Mouse (Mus musculus) kidney, embryonic 16.5 days (tissue): ENCODE data around the gene Ssbp3. TPM values are rescaled to one million over a fixed set of nuclear protein-coding genes. Genes with fewer than 3 reads are reported as not detected.
A peak's percentile ranks its signal among the peaks of the same experiment; 100 is the strongest.

Source experiments
- ATAC-seq: fragments of 200-750 bp; cut with Nextera tagmentation; 2 replicates; pipeline ENCODE4 v1.8.0; 2017; ENCODE audit warnings: moderate TSS enrichment; ENCODE audit not compliant: low FRiP score, low TSS enrichment
- H3K27ac ChIP-seq: fragments of 300-500 bp; sonication (generic); 2 replicates; pipeline ENCODE4 v1.5.1; 2014; ENCODE audit warnings: low read length
- H3K27me3 ChIP-seq: fragments of 300-500 bp; sonication (generic); 2 replicates; pipeline ENCODE4 v1.6.1; 2014; ENCODE audit warnings: low read length, control low read depth, mixed read lengths; ENCODE audit not compliant: insufficient read depth
- H3K36me3 ChIP-seq: fragments of 300-500 bp; sonication (generic); 2 replicates; pipeline ENCODE4 v1.6.1; 2014; ENCODE audit warnings: low read length, control low read depth, mixed read lengths; ENCODE audit not compliant: insufficient read depth
- H3K4me1 ChIP-seq: fragments of 300-500 bp; sonication (generic); 2 replicates; pipeline ENCODE4 v1.6.1; 2014; ENCODE audit warnings: low read length, control low read depth, mixed read lengths; ENCODE audit not compliant: insufficient read depth
- H3K4me2 ChIP-seq: fragments of 300-500 bp; sonication (generic); replicated peaks from 2 replicates; pipeline ENCODE4 v1.6.1; 2014; ENCODE audit warnings: low read depth, low read length
- H3K4me3 ChIP-seq: fragments of 300-500 bp; sonication (generic); 2 replicates; pipeline ENCODE4 v1.5.1; 2014; ENCODE audit warnings: mild to moderate bottlenecking, low read length
- H3K9ac ChIP-seq: fragments of 300-500 bp; sonication (generic); replicated peaks from 2 replicates; pipeline ENCODE4 v1.6.1; 2014; ENCODE audit warnings: low read length
- H3K9me3 ChIP-seq: fragments of 300-500 bp; sonication (generic); 2 replicates; pipeline ENCODE4 v1.6.1; 2016; ENCODE audit warnings: low read length, control low read depth
- WGBS: fragments of 180-500 bp; shearing (Covaris S2); extraction: QIAGEN DNeasy Blood & Tissue Kit; methylation state at CpG from one replicate; pipeline ENCODE4 v1.1.7; 2014; 5-methylcytosine and 5-hydroxymethylcytosine counted together
- polyA plus RNA-seq: library from polyadenylated mRNA; unstranded; fragments of >200 nt; fragmentation: Nextera tagmentation; extraction: Ambion mirVana; gene quantifications from 2 replicates; pipeline ENCODE4 v1.2.1, GENCODE M21; 2015

Gene Ssbp3
- polyA plus RNA-seq, 1 experiment from 2014 or later = 79.4 TPM

- Histone ChIP-seq H3K4me2 (no peak overlapping the region), H3K27me3 (no peaks in the 10 kb centered on the region), H3K9me3 (peaks cover 3% of the 10 kb centered on the region; the same call in 1 of the 2 replicates), H3K27ac (no peak overlapping the region), H3K4me3 (no peak overlapping the region), H3K9ac (0 out of 2 replicates have a peak overlapping the region, but pooled peaks have one; percentile 1), H3K4me1 (peaks cover 23% of the 10 kb centered on the region), H3K36me3 (peaks cover 5% of the 10 kb centered on the region; the same call in 1 of the 2 replicates)
- no peak for ATAC-seq
- 43% methylated on average over 9 of the region's 9 CpGs for WGBS
Observed at GRCm38 (mm10) chr4:106964356-106964755, 53.9 kb downstream of the Ssbp3 start.

DNA sequence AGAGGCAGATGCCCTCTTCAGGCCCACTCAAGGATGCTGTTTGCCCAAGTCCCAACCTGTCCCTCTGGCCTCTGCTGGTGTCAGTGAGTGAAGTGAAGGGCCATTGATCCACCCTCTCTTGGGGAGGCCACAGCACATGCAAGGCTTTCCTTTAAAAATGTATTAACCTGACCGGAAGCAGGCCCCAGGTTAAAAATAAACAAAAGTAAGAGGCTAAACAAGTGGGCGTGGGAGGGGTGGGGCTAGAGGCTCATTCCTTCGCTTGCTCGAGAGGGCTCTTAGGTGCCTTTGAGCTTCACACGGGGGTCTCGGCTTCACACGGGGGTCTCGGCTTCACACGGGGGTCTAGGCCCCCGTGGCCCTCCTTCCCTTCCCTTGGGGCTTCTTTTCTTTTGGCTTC lies 54.5 kb downstream of the Ssbp3 start:
- Histone ChIP-seq H3K4me2 (no peak overlapping the region), H3K9ac (0 out of 2 replicates have a peak overlapping the region, but pooled peaks have one; percentile 1), H3K9me3 (peaks cover 3% of the 10 kb centered on the region; the same call in 1 of the 2 replicates), H3K27me3 (no peaks in the 10 kb centered on the region), H3K36me3 (peaks cover 5% of the 10 kb centered on the region; the same call in 1 of the 2 replicates), H3K27ac (no peak overlapping the region), H3K4me3 (no peak overlapping the region), H3K4me1 (peaks cover 19% of the 10 kb centered on the region)
- peak; percentile 39; the same call in 1 of the 2 replicates for ATAC-seq
- 62% methylated on average over 10 of the region's 10 CpGs for WGBS

- peaks cover 3% of the 10 kb centered on the region; the same call in 1 of the 2 replicates for H3K9me3 ChIP-seq
- H3K4me3 ChIP-seq = no peak overlapping the region
- H3K36me3 ChIP-seq = peaks cover 5% of the 10 kb centered on the region; the same call in 1 of the 2 replicates
- H3K9ac ChIP-seq = no peak overlapping the region
- no peak overlapping the region for H3K4me2 ChIP-seq
- no peaks in the 10 kb centered on the region for H3K27me3 ChIP-seq
- no peak for ATAC-seq
- 76% methylated on average over 3 of the region's 3 CpGs for WGBS
- H3K4me1 ChIP-seq = peaks cover 29% of the 10 kb centered on the region
- H3K27ac ChIP-seq = no peak overlapping the region
Observed at GRCm38 (mm10) chr4:106966443-106966842, 55.9 kb downstream of the Ssbp3 start.

DNA sequence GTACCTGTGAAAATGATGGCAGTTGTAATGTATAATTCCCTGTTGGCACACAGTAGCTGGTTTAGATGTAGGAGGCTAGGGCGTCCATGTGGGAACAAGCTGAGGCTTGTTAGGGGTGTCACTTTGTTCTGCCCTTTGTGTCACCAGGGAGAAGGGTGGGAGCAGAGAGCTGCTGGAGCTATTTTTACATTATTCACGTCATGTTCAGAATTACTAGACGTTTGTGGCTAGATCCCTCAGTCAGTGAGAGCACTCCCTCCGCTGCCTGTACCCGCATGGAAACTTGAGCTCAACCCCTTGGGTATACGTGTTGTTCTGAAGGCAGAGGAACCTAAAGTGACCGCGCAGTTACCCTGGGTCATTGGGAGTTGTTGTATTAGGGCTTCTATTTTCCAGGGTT lies 58.4 kb downstream of the Ssbp3 start:
- Histone ChIP-seq H3K9me3 (peaks cover 3% of the 10 kb centered on the region; the same call in 1 of the 2 replicates), H3K4me2 (no peak overlapping the region), H3K27ac (no peak overlapping the region), H3K27me3 (no peaks in the 10 kb centered on the region), H3K36me3 (peaks cover 5% of the 10 kb centered on the region; the same call in 1 of the 2 replicates), H3K4me1 (peaks cover 49% of the 10 kb centered on the region), H3K4me3 (no peak overlapping the region), H3K9ac (no peak overlapping the region)
- 55% methylated on average over 8 of the region's 8 CpGs for WGBS
- no peak for ATAC-seq

GRCm38 (mm10) chr4:106970786-106971185 lies 60.3 kb downstream of the Ssbp3 start:
- H3K9ac ChIP-seq = no peak overlapping the region
- no peak overlapping the region for H3K4me3 ChIP-seq
- H3K9me3 ChIP-seq = 0 out of 2 replicates have a peak, but pooled peaks cover under 1% of the 10 kb centered on the region
- no peaks in the 10 kb centered on the region for H3K27me3 ChIP-seq
- H3K4me1 ChIP-seq = peaks cover 48% of the 10 kb centered on the region
- WGBS = 64% methylated on average over 7 of the region's 7 CpGs
- no peaks in the 10 kb centered on the region for H3K36me3 ChIP-seq
- no peak for ATAC-seq
- no peak overlapping the region for H3K27ac ChIP-seq
- no peak overlapping the region for H3K4me2 ChIP-seq

DNA sequence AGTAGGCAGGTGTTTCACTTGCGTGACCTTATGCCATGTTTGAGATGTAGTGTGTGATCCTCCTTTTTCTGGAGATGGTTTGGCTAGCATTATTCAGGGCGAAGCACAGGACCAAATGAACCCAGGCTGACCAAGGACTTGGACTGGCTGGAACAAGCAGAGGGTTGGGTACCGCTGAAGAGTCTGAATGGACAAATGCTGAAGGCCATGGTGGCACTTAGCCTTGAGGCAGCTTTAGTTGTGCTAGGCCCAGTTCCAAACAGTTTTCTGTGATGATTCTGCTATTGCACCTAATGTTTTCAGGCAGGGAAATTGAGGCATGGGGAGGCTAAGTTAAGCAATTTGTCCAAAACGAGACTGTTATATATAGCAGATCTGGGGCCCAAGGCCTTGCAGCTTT lies 61.6 kb downstream of the Ssbp3 start:
- WGBS = 83% methylated on average over 4 of the region's 4 CpGs
- Histone ChIP-seq H3K4me1 (peaks cover 60% of the 10 kb centered on the region), H3K36me3 (no peaks in the 10 kb centered on the region), H3K27me3 (no peaks in the 10 kb centered on the region), H3K4me2 (no peak overlapping the region), H3K9me3 (no peaks in the 10 kb centered on the region), H3K4me3 (no peak overlapping the region), H3K27ac (no peak overlapping the region), H3K9ac (no peak overlapping the region)
- no peak for ATAC-seq

- no peak overlapping the region for H3K9ac ChIP-seq
- no peaks in the 10 kb centered on the region for H3K36me3 ChIP-seq
- WGBS = 46% methylated on average over 15 of the region's 15 CpGs
- H3K4me2 ChIP-seq = no peak overlapping the region
- H3K9me3 ChIP-seq = no peaks in the 10 kb centered on the region
- no peak overlapping the region for H3K4me3 ChIP-seq
- ATAC-seq = peak; percentile 39; the same call in 1 of the 2 replicates
- peak overlapping the region; percentile 7; the same call in 1 of the 2 replicates for H3K27ac ChIP-seq
- H3K4me1 ChIP-seq = peaks cover 67% of the 10 kb centered on the region
- H3K27me3 ChIP-seq = no peaks in the 10 kb centered on the region
Observed at GRCm38 (mm10) chr4:106972461-106973384, 62.2 kb downstream of the Ssbp3 start.

GRCm38 (mm10) chr4:106975324-106975723 lies 64.8 kb downstream of the Ssbp3 start:
- H3K4me1 ChIP-seq = peaks cover 90% of the 10 kb centered on the region
- no peak for ATAC-seq
- WGBS = 64% methylated on average over 6 of the region's 6 CpGs

GRCm38 (mm10) chr4:106975890-106976289 lies 65.4 kb downstream of the Ssbp3 start:
- no peak overlapping the region for H3K4me2 ChIP-seq
- peaks cover 90% of the 10 kb centered on the region for H3K4me1 ChIP-seq
- no peak overlapping the region for H3K9ac ChIP-seq
- no peak overlapping the region for H3K4me3 ChIP-seq
- ATAC-seq = no peak
- 48% methylated on average over 4 of the region's 4 CpGs for WGBS
- H3K36me3 ChIP-seq = no peaks in the 10 kb centered on the region
- H3K9me3 ChIP-seq = no peaks in the 10 kb centered on the region
- no peaks in the 10 kb centered on the region for H3K27me3 ChIP-seq
- no peak overlapping the region; the same call in 1 of the 2 replicates for H3K27ac ChIP-seq

More at GRCm38 (mm10) chr4:106975324-106975723, 64.8 kb downstream of the Ssbp3 start:
- no peak overlapping the region for H3K27ac ChIP-seq
- H3K9ac ChIP-seq = no peak overlapping the region; the same call in 1 of the 2 replicates
- no peak overlapping the region for H3K4me3 ChIP-seq
- H3K27me3 ChIP-seq = no peaks in the 10 kb centered on the region
- no peak overlapping the region for H3K4me2 ChIP-seq
- no peaks in the 10 kb centered on the region for H3K9me3 ChIP-seq
- no peaks in the 10 kb centered on the region for H3K36me3 ChIP-seq
